Mouse (Mus musculus) spleen, adult 10 weeks (tissue): Measurements from ENCODE around the gene Tmem230. TPM values are rescaled to one million over a fixed set of nuclear protein-coding genes. Genes with fewer than 3 reads are reported as not detected.

Experiments used
- polyA plus RNA-seq: library from polyadenylated mRNA; stranded (reverse); fragments of 350-450 nt; fragmentation: Illumina TruSeq; extraction: RNeasy Lipid Tissue Mini Kit (QIAGEN cat#74804); gene quantifications from one replicate; pipeline ENCODE4 v1.2.3, GENCODE M21; 2015; ENCODE audit warnings: low replicate concordance; ENCODE audit not compliant: insufficient read depth

Tmem230 gene
- 49.8 TPM for polyA plus RNA-seq

GRCm38 (mm10) chr2:132247539-132248313 lies at the start of gene Tmem230:
Gene Tmem230, minus strand, starts transcription at chr2:132247807.

GRCm38 (mm10) chr2:132262879-132263398 lies 15.3 kb upstream of the Tmem230 start, which contains the start of gene Cds2:
Gene Cds2, plus strand, starts transcription at chr2:132263148.

GRCm38 (mm10) chr2:132252542-132253528 lies 5.2 kb upstream of the Tmem230 start, which contains the start of gene Pcna:
Gene Pcna, minus strand, starts transcription at chr2:132253314.

Other genes starting within 250 kb of the Tmem230 start
- 102 TPM for gene Rassf2, start 217.5 kb downstream of the Tmem230 start, polyA plus RNA-seq
- 28.7 TPM for gene Slc23a2, start 102.7 kb downstream of the Tmem230 start, polyA plus RNA-seq
- 243 TPM for gene Pcna, start 5.5 kb upstream of the Tmem230 start, polyA plus RNA-seq
- 58.6 TPM for gene Cds2, start 15.3 kb upstream of the Tmem230 start, polyA plus RNA-seq
- 0.73 TPM for gene Prokr2, start 137.6 kb upstream of the Tmem230 start, polyA plus RNA-seq